Mouse (Mus musculus): ENCODE data around the gene Wdsub1. TPM values are rescaled to one million over a fixed set of nuclear protein-coding genes. Genes with fewer than 3 reads are reported as not detected.
A peak's percentile ranks its signal among the peaks of the same experiment; 100 is the strongest.
"Not testable (repeated sequence)": the region's sequence is repeated elsewhere in the genome, so short reads cannot be mapped to it uniquely, and the experiment has no call there.

Wdsub1 gene
- polyA plus RNA-seq, 1 experiment from 2014 or later, result 46.0 TPM

DNA sequence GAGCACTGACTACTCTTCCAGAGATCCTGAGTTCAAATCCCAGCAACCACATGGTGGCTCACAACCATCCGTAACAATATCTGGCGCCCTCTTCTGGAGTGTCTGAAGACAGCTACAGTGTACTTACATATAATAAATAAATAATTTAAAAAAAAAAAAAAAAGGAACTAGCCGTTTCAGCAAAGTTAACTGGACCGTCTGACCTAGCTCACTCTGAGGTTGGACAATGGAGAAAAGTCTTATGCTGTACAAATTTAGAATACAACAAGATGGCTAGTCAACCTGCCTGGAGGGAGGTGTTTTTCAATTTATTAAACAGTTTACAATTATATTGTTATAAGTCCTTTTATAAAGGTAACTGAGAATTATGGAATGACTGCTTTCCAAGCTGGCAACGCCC lies 30.5 kb downstream of the Wdsub1 start:
- 76% methylated on average over 4 of the region's 5 CpGs for WGBS
- H3K4me1 ChIP-seq (replicated peaks; ENCODE audit: control insufficient read depth, insufficient read depth, low read length); H3K36me3 ChIP-seq (ENCODE audit: control insufficient read depth, insufficient read depth, low read length); H3K27me3 ChIP-seq (ENCODE audit: control insufficient read depth, insufficient read depth, low read depth, low read length); H3K9ac ChIP-seq (ENCODE audit: low read length); H3K4me3 ChIP-seq (ENCODE audit: low read length); H3K4me2 ChIP-seq (ENCODE audit: low read depth, low read length); H3K9me3 ChIP-seq (ENCODE audit: control insufficient read depth, low read length); H3K27ac ChIP-seq (ENCODE audit: low read length); ATAC-seq (ENCODE audit: low read depth): not testable (repeated sequence)

GRCm38 (mm10) chr2:59843848-59844247 lies 38.5 kb downstream of the Wdsub1 start:
- no peaks in the 10 kb centered on the region for H3K27me3 ChIP-seq (ENCODE audit: control insufficient read depth, insufficient read depth, low read depth, low read length)
- 88% methylated on average over 6 of the region's 6 CpGs for WGBS
- H3K4me2 ChIP-seq (ENCODE audit: low read depth, low read length), result no peak overlapping the region
- no peak overlapping the region for H3K9ac ChIP-seq (ENCODE audit: low read length)
- peaks cover 13% of the 10 kb centered on the region for H3K36me3 ChIP-seq (ENCODE audit: control insufficient read depth, insufficient read depth, low read length)
- no peaks in the 10 kb centered on the region for H3K9me3 ChIP-seq (ENCODE audit: control insufficient read depth, low read length)
- no peak for ATAC-seq (ENCODE audit: low read depth)
- no peak overlapping the region for H3K4me3 ChIP-seq (ENCODE audit: low read length)
- H3K4me1 ChIP-seq (replicated peaks; ENCODE audit: control insufficient read depth, insufficient read depth, low read length), result peaks cover 6% of the 10 kb centered on the region
- no peak overlapping the region for H3K27ac ChIP-seq (ENCODE audit: low read length)

DNA sequence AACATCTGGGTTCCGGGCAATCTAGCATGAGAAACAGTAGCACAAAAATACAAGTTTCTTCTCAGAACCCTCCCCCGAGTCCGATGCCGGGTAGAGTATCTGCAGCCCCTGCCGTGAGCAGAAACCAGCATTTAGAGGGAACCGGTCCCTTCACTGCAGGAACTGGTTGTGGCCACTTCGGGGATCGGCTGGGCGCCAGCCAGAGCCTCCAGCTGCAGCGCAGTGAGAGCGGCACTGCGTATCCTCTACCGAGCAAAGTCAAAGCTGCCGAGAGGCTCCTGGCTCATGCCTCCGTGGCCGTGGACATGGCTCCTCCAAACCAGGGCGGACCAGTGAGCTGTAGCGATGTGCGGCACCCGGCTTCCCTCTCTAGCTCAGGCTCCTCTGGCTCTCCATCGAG lies 39.2 kb downstream of the Wdsub1 start:
- Histone ChIP-seq H3K27ac (ENCODE audit: low read length) (no peak overlapping the region), H3K27me3 (ENCODE audit: control insufficient read depth, insufficient read depth, low read depth, low read length) (no peaks in the 10 kb centered on the region), H3K9ac (ENCODE audit: low read length) (no peak overlapping the region), H3K4me2 (ENCODE audit: low read depth, low read length) (no peak overlapping the region), H3K9me3 (ENCODE audit: control insufficient read depth, low read length) (no peaks in the 10 kb centered on the region), H3K4me1 (replicated peaks; ENCODE audit: control insufficient read depth, insufficient read depth, low read length) (peaks cover 6% of the 10 kb centered on the region), H3K4me3 (ENCODE audit: low read length) (no peak overlapping the region), H3K36me3 (ENCODE audit: control insufficient read depth, insufficient read depth, low read length) (peaks cover 13% of the 10 kb centered on the region)
- 93% methylated on average over 21 of the region's 21 CpGs for WGBS
- ATAC-seq (ENCODE audit: low read depth), result no peak

DNA sequence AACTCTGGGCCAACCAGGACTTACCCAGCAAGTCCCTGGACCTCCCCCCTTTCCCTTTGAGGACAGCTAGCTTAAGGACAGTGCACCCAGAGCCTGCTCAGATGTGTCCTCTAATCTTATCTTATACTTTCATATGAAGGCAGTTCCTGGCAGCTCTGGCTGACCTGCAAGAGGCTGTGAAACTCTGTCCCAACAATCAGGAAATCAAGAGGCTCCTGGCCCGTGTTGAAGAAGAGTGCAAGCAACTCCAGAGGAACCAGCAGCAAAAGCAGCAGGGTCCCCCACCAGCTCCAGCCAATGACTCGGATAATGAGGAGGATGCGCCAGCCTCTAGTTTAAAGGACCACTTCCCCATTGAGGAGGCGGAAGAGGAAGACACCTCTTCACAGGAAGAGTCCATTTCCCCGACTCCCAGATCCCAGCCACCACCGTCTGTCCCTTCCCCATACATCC lies 39.8 kb downstream of the Wdsub1 start:
- no peak overlapping the region for H3K4me3 ChIP-seq (ENCODE audit: low read length)
- H3K9ac ChIP-seq (ENCODE audit: low read length), result no peak overlapping the region
- H3K27ac ChIP-seq (ENCODE audit: low read length), result no peak overlapping the region
- no peaks in the 10 kb centered on the region for H3K27me3 ChIP-seq (ENCODE audit: control insufficient read depth, insufficient read depth, low read depth, low read length)
- ATAC-seq (ENCODE audit: low read depth), result no peak
- 78% methylated on average over 6 of the region's 6 CpGs for WGBS
- H3K9me3 ChIP-seq (ENCODE audit: control insufficient read depth, low read length), result no peaks in the 10 kb centered on the region
- peaks cover 19% of the 10 kb centered on the region for H3K36me3 ChIP-seq (ENCODE audit: control insufficient read depth, insufficient read depth, low read length)
- H3K4me1 ChIP-seq (replicated peaks; ENCODE audit: control insufficient read depth, insufficient read depth, low read length), result peaks cover 6% of the 10 kb centered on the region
- no peak overlapping the region for H3K4me2 ChIP-seq (ENCODE audit: low read depth, low read length)

DNA sequence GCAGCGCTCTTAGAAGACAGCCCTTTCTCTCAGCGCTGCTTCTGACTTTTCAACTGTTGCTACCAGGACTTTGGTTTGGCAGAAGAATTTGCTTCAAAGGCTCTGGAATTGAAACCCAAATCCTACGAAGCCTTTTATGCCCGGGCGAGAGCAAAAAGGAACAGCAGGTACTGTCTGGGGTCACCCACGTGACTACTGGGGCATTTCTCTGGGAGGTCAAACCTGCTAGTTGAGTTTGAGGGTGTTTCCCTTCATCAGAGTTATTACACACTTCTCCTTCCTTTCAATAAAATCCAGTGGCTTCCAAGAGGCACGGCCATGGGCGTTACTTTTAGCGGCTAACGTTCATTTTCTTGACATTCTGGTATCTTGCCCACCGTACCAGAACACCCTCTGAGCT lies 40.4 kb downstream of the Wdsub1 start:
- Histone ChIP-seq H3K4me2 (ENCODE audit: low read depth, low read length) (no peak overlapping the region), H3K4me3 (ENCODE audit: low read length) (no peak overlapping the region), H3K36me3 (ENCODE audit: control insufficient read depth, insufficient read depth, low read length) (peaks cover 24% of the 10 kb centered on the region), H3K9ac (ENCODE audit: low read length) (no peak overlapping the region), H3K4me1 (replicated peaks; ENCODE audit: control insufficient read depth, insufficient read depth, low read length) (peaks cover 6% of the 10 kb centered on the region), H3K27me3 (ENCODE audit: control insufficient read depth, insufficient read depth, low read depth, low read length) (no peaks in the 10 kb centered on the region), H3K9me3 (ENCODE audit: control insufficient read depth, low read length) (no peaks in the 10 kb centered on the region), H3K27ac (ENCODE audit: low read length) (peak overlapping the region; percentile 18; the same call in 1 of the 2 replicates)
- 80% methylated on average over 11 of the region's 11 CpGs for WGBS
- no peak for ATAC-seq (ENCODE audit: low read depth)

- Histone ChIP-seq H3K4me2 (ENCODE audit: low read depth, low read length) (no peak overlapping the region), H3K9ac (ENCODE audit: low read length) (no peak overlapping the region), H3K4me3 (ENCODE audit: low read length) (no peak overlapping the region), H3K4me1 (replicated peaks; ENCODE audit: control insufficient read depth, insufficient read depth, low read length) (peaks cover 6% of the 10 kb centered on the region), H3K27ac (ENCODE audit: low read length) (peak overlapping the region; percentile 53), H3K27me3 (ENCODE audit: control insufficient read depth, insufficient read depth, low read depth, low read length) (no peaks in the 10 kb centered on the region), H3K9me3 (ENCODE audit: control insufficient read depth, low read length) (no peaks in the 10 kb centered on the region), H3K36me3 (ENCODE audit: control insufficient read depth, insufficient read depth, low read length) (peaks cover 30% of the 10 kb centered on the region)
- ATAC-seq (ENCODE audit: low read depth), result peak; percentile 79
- 46% methylated on average over 12 of the region's 12 CpGs for WGBS
These were observed 41.0 kb downstream of the Wdsub1 start for GRCm38 (mm10) chr2:59841189-59841939.

DNA sequence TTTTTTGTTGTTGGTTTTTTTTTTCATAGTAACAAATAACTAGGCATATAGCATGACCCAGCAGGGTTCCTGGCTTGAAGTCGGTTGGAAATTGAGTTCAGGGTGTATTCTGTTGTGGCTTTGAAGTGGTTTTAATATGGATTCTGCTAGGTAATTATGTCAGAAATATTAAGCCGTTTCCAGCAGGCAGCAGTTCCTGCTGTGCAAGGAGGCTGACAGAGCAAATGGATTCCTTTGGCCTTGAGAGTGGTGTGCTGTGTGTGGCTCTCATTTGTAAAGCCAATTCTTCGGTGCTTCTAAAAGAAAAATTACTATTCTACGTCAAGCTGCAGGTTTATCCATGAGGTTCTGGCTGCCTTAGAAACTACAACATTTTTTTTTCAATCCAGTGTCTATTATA lies 42.2 kb downstream of the Wdsub1 start:
- Histone ChIP-seq H3K9ac (ENCODE audit: low read length) (no peak overlapping the region), H3K27me3 (ENCODE audit: control insufficient read depth, insufficient read depth, low read depth, low read length) (no peaks in the 10 kb centered on the region), H3K4me2 (ENCODE audit: low read depth, low read length) (no peak overlapping the region), H3K36me3 (ENCODE audit: control insufficient read depth, insufficient read depth, low read length) (peaks cover 41% of the 10 kb centered on the region), H3K4me1 (replicated peaks; ENCODE audit: control insufficient read depth, insufficient read depth, low read length) (peaks cover 6% of the 10 kb centered on the region), H3K27ac (ENCODE audit: low read length) (no peak overlapping the region), H3K9me3 (ENCODE audit: control insufficient read depth, low read length) (no peaks in the 10 kb centered on the region), H3K4me3 (ENCODE audit: low read length) (no peak overlapping the region)
- 78% methylated on average over 4 of the region's 4 CpGs for WGBS
- ATAC-seq (ENCODE audit: low read depth), result no peak

- H3K27ac ChIP-seq (ENCODE audit: low read length), result no peak overlapping the region
- H3K27me3 ChIP-seq (ENCODE audit: control insufficient read depth, insufficient read depth, low read depth, low read length), result no peaks in the 10 kb centered on the region
- peaks cover 6% of the 10 kb centered on the region for H3K4me1 ChIP-seq (replicated peaks; ENCODE audit: control insufficient read depth, insufficient read depth, low read length)
- 80% methylated on average over 2 of the region's 2 CpGs for WGBS
- peaks cover 45% of the 10 kb centered on the region for H3K36me3 ChIP-seq (ENCODE audit: control insufficient read depth, insufficient read depth, low read length)
- H3K4me2 ChIP-seq (ENCODE audit: low read depth, low read length), result no peak overlapping the region
- no peaks in the 10 kb centered on the region for H3K9me3 ChIP-seq (ENCODE audit: control insufficient read depth, low read length)
- no peak for ATAC-seq (ENCODE audit: low read depth)
- no peak overlapping the region for H3K4me3 ChIP-seq (ENCODE audit: low read length)
- H3K9ac ChIP-seq (ENCODE audit: low read length), result no peak overlapping the region
These were observed 42.6 kb downstream of the Wdsub1 start for GRCm38 (mm10) chr2:59839755-59840154.

DNA sequence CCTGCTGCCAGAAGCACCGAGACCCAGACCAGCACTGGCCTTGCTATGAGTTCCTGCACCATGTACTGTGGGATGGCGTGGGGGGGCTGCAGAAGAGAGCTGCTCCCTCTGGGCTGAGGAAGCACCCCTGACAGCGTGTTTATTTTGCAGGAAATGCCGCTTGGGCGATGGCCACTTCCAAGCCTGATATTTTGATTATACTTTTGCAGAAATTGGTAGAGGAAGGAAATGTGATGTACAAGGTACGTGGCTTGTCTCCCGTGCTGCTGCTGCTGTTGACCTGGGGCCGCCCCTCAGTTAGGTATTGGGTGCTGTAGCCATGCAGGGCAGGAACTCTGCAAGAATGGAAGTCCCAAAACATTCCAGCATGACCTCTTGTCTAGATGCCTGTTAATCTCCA lies 43.6 kb downstream of the Wdsub1 start:
- 70% methylated on average over 8 of the region's 8 CpGs for WGBS
- Histone ChIP-seq H3K9ac (ENCODE audit: low read length) (no peak overlapping the region), H3K4me2 (ENCODE audit: low read depth, low read length) (no peak overlapping the region), H3K9me3 (ENCODE audit: control insufficient read depth, low read length) (no peaks in the 10 kb centered on the region), H3K36me3 (ENCODE audit: control insufficient read depth, insufficient read depth, low read length) (peaks cover 46% of the 10 kb centered on the region), H3K27ac (ENCODE audit: low read length) (no peak overlapping the region), H3K4me3 (ENCODE audit: low read length) (no peak overlapping the region), H3K4me1 (replicated peaks; ENCODE audit: control insufficient read depth, insufficient read depth, low read length) (peaks cover 6% of the 10 kb centered on the region), H3K27me3 (ENCODE audit: control insufficient read depth, insufficient read depth, low read depth, low read length) (no peaks in the 10 kb centered on the region)
- ATAC-seq (ENCODE audit: low read depth), result no peak
